Mouse (Mus musculus) A20 (cell line): Measurements from ENCODE around the gene Lrrc9.
A peak's percentile ranks its signal among the peaks of the same experiment; 100 is the strongest.

Experiments
- DNase-seq: peaks from one replicate; pipeline ENCODE4 v3.0.0-alpha.2; 2011; ENCODE audit warnings: low read depth, low spot score

The Lrrc9 gene

GRCm38 (mm10) chr12:72476773-72477450 is 35.2 kb downstream of the Lrrc9 start:
- no peak for DNase-seq

GRCm38 (mm10) chr12:72482226-72482625 is 40.6 kb downstream of the Lrrc9 start:
- no peak for DNase-seq

- DNase-seq, result no peak
Measured at GRCm38 (mm10) chr12:72484872-72485271, 43.2 kb downstream of the Lrrc9 start.

GRCm38 (mm10) chr12:72487498-72487897 is 45.8 kb downstream of the Lrrc9 start:
- no peak for DNase-seq

- no peak for DNase-seq
Measured at GRCm38 (mm10) chr12:72489995-72490394, 48.3 kb downstream of the Lrrc9 start.

GRCm38 (mm10) chr12:72491063-72491719 is 49.5 kb downstream of the Lrrc9 start:
- no peak for DNase-seq

GRCm38 (mm10) chr12:72496866-72497600 is 55.4 kb downstream of the Lrrc9 start:
- no peak for DNase-seq

GRCm38 (mm10) chr12:72509606-72510005 is 67.9 kb downstream of the Lrrc9 start:
- no peak for DNase-seq

GRCm38 (mm10) chr12:72515446-72515845 is 73.8 kb downstream of the Lrrc9 start:
- peak; percentile 39 for DNase-seq

- DNase-seq, result no peak
Measured at GRCm38 (mm10) chr12:72518114-72518728, 76.6 kb downstream of the Lrrc9 start.

GRCm38 (mm10) chr12:72519352-72519751 is 77.7 kb downstream of the Lrrc9 start:
- DNase-seq, result no peak

GRCm38 (mm10) chr12:72519855-72520254 is 78.2 kb downstream of the Lrrc9 start:
- DNase-seq, result no peak

- peak; percentile 65 for DNase-seq
Measured at GRCm38 (mm10) chr12:72520645-72521044, 79.0 kb downstream of the Lrrc9 start.

GRCm38 (mm10) chr12:72525588-72525987 is 83.9 kb downstream of the Lrrc9 start:
- no peak for DNase-seq

GRCm38 (mm10) chr12:72532303-72532702 is 90.6 kb downstream of the Lrrc9 start:
- DNase-seq, result no peak

GRCm38 (mm10) chr12:72533986-72534385 is 92.3 kb downstream of the Lrrc9 start:
- DNase-seq, result no peak

- no peak for DNase-seq
Measured at GRCm38 (mm10) chr12:72535599-72535998, 93.9 kb downstream of the Lrrc9 start.

GRCm38 (mm10) chr12:72536021-72536597 is 94.4 kb downstream of the Lrrc9 start, which contains the start of gene Pcnx4:
TSS of gene Pcnx4 (plus strand) at chr12:72536383.
- peak; percentile 97 for DNase-seq

- no peak for DNase-seq
Measured at GRCm38 (mm10) chr12:72538571-72538970, 96.9 kb downstream of the Lrrc9 start.

- no peak for DNase-seq
Measured at GRCm38 (mm10) chr12:72554347-72554746, 112.7 kb downstream of the Lrrc9 start.

- no peak for DNase-seq
Measured at GRCm38 (mm10) chr12:72564281-72564795, 122.7 kb downstream of the Lrrc9 start.
